Mouse (Mus musculus) c-Kit-positive CD71-positive TER-119-negative erythroid progenitor cells, embryonic 14.5 days (primary cell): ENCODE results near the gene Ccdc174.

Experiments
- DNase-seq: peaks from one replicate; pipeline ENCODE4 v3.0.0-alpha.2; 2013; ENCODE audit warnings: low read depth

The Ccdc174 gene

DNA sequence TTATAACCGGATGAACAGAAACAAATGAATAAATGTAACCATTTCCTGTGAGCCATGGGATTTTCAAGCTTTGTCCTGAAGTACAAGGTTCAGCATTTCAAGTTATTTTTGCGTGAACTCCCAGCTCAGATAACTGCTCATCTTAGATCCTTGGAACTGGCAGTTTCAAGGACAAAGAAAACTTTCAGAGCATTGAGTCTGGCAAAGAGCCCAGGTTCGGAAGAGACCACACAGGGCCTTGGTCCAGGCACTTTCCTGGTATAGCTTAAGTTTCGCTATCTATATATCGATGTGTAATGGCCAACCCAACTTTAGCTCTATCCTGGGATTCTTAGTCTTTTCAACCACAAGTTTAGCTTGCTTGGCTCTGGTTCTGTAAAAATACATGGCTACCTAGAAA, 53.4 kb downstream of the Ccdc174 start:
- no peak for DNase-seq

DNA sequence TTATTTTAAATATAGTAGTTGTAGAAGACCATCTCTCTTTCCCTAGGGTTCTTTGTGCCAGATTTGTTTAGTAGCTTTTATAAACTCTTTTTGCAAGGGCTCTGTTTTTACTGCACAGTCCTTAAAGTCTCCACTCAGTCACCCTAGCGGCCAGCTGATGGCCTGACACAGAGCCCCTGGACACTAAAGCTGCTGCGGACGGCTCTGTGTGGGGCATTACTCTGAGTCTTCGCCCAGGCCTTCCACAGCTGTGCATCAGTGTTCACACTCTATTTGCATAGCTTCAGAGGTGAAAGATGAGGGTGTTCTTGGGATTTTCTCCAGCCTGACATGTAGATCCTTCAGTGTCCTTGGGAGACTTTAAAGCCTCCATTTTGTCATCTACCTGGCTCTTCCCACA, 60.6 kb downstream of the Ccdc174 start:
- DNase-seq = no peak

DNA sequence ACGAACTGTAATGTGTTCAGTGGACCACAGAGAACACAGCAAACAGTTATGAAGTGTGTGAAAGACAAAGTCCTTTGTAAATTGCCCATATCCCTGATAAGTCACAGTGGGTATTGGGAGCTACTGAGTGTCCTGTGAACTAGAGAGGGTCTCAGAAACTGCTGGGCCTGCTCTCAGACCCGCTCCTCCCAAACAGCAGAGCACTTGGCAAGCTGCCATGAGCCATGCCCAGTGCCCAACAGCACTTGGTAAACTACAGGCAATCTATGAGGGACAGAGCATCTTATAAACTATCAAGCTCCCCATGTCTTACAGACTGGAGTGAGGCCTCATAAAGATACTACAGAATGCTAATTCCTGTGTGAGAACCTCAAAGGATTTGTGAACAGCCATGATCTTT, 70.6 kb downstream of the Ccdc174 start:
- DNase-seq = no peak
